Mouse (Mus musculus): Measurements from ENCODE around the gene Qars. TPM values are rescaled to one million over a fixed set of nuclear protein-coding genes. Genes with fewer than 3 reads are reported as not detected.

The Qars gene
- polyA plus RNA-seq, 1 experiment from 2014 or later: 70.8 TPM

DNA sequence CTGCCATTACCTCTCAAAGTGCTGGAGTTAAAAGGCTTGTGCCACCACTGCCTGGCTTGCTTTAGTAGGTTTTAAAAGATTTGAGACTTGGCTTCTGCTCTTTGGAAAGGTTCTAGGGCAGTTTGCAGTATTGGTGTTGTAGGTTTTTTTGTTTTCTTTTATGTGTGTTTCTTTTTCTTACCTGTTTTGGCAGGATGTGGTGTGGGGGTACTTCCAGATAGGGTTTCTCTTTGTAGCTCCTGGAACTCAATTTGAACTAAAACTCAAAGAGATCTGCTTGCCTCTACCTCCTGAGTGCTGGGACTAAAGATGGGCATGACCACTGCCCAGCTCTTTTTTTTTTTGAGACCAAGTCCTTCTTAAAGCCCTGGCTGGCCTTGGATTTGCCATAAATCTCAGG, 33.3 kb downstream of the Qars start:
- Histone ChIP-seq H3K4me1 (ENCODE audit: control insufficient read depth, insufficient read depth, low read length) (no peaks in the 10 kb centered on the region), H3K27ac (replicated peaks; ENCODE audit: low read depth, low read length) (no peak overlapping the region), H3K9ac (replicated peaks; ENCODE audit: low read length) (no peak overlapping the region), H3K4me2 (ENCODE audit: low read length) (no peak overlapping the region), H3K4me3 (replicated peaks; ENCODE audit: low read depth, low read length) (no peak overlapping the region), H3K36me3 (ENCODE audit: control insufficient read depth, insufficient read depth, low read length) (peaks cover 88% of the 10 kb centered on the region), H3K27me3 (ENCODE audit: control insufficient read depth, insufficient read depth, low read length) (no peaks in the 10 kb centered on the region), H3K9me3 (ENCODE audit: control insufficient read depth, low read length) (no peaks in the 10 kb centered on the region)
- DNase-seq (no peak), ATAC-seq (ENCODE audit: low FRiP score, low TSS enrichment) (no peak)

DNA sequence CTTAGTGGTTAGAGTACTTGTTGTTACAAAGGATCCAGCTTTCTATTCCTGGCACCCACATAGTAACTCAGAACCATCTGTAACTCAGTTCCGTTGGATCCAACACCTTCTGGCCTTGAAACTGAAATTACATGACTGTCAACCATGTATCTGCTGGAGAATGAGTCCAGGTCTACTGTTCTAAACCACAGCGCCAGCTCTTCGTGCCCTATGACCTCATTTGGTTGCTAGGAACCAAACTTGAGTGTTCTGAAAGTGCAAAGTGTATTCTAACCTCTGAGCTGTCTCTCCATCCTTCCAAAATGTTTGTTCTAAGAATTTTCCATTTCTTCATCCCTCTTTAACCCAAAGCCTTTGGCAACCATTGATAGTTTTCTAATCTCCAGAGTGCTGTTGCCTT, 38.5 kb downstream of the Qars start:
- no peak for ATAC-seq (ENCODE audit: low FRiP score, low TSS enrichment)

DNA sequence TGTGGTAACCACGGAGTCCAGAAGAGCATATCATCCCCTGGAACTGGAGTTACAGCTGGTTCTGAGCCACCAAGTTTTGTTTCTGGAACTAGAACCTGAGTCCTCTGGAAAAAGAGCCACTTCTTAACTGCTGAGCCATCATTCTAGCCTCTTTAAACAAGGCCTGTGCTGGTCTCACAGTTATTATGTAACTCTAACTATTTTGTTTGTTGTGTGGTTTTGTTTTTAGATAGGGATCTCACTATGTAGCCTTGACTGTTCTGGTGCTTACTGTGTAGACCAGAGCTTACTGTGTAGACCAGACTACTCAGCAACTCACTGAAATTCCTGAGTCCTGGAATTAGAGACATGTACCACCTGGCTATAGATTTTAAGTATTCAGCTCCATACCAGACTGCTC, 39.4 kb downstream of the Qars start:
- H3K9ac ChIP-seq (replicated peaks; ENCODE audit: low read length): no peak overlapping the region
- peaks cover 90% of the 10 kb centered on the region for H3K36me3 ChIP-seq (ENCODE audit: control insufficient read depth, insufficient read depth, low read length)
- H3K4me1 ChIP-seq (ENCODE audit: control insufficient read depth, insufficient read depth, low read length): no peaks in the 10 kb centered on the region
- 97% methylated on average over 1 of the region's 1 CpGs for WGBS
- H3K4me2 ChIP-seq (ENCODE audit: low read length): no peak overlapping the region
- ATAC-seq (ENCODE audit: low FRiP score, low TSS enrichment) (no peak), DNase-seq (no peak)
- no peaks in the 10 kb centered on the region for H3K9me3 ChIP-seq (ENCODE audit: control insufficient read depth, low read length)
- no peak overlapping the region for H3K27ac ChIP-seq (replicated peaks; ENCODE audit: low read depth, low read length)
- H3K4me3 ChIP-seq (replicated peaks; ENCODE audit: low read depth, low read length): no peak overlapping the region
- H3K27me3 ChIP-seq (ENCODE audit: control insufficient read depth, insufficient read depth, low read length): no peaks in the 10 kb centered on the region

More for the DNA sequence above, 38.5 kb downstream of the Qars start:
- Histone ChIP-seq H3K9me3 (ENCODE audit: control insufficient read depth, low read length) (no peaks in the 10 kb centered on the region), H3K27ac (replicated peaks; ENCODE audit: low read depth, low read length) (no peak overlapping the region), H3K27me3 (ENCODE audit: control insufficient read depth, insufficient read depth, low read length) (no peaks in the 10 kb centered on the region), H3K4me2 (ENCODE audit: low read length) (no peak overlapping the region), H3K4me3 (replicated peaks; ENCODE audit: low read depth, low read length) (no peak overlapping the region), H3K9ac (replicated peaks; ENCODE audit: low read length) (no peak overlapping the region), H3K36me3 (ENCODE audit: control insufficient read depth, insufficient read depth, low read length) (peaks cover 92% of the 10 kb centered on the region), H3K4me1 (ENCODE audit: control insufficient read depth, insufficient read depth, low read length) (no peaks in the 10 kb centered on the region)
- 98% methylated on average over 3 of the region's 3 CpGs for WGBS
- DNase-seq: no peak

DNA sequence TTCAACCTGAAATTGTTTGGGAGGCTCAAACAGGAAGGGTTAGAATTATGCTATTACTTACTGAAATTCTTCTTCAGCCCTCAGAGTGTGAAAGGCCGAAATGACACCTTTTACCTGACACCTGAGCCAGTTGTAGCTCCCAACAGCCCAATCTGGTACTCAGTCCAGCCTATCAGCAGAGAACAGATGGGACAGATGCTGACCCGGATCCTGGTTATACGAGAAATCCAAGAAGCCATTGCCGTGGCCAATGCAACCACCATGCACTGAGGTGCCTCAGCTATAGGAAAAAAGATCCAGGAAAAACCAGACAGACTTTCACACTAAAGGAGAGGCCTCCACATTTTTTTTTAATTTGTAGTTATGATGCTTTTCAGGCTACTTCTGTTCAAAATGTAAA, 51.7 kb downstream of the Qars start:
- H3K4me2 ChIP-seq (ENCODE audit: low read length): no peak overlapping the region
- peaks cover 8% of the 10 kb centered on the region for H3K4me1 ChIP-seq (ENCODE audit: control insufficient read depth, insufficient read depth, low read length)
- ATAC-seq (ENCODE audit: low FRiP score, low TSS enrichment) (no peak), DNase-seq (no peak)
- H3K9ac ChIP-seq (replicated peaks; ENCODE audit: low read length): no peak overlapping the region
- no peak overlapping the region for H3K27ac ChIP-seq (replicated peaks; ENCODE audit: low read depth, low read length)
- peaks cover 73% of the 10 kb centered on the region for H3K36me3 ChIP-seq (ENCODE audit: control insufficient read depth, insufficient read depth, low read length)
- no peak overlapping the region for H3K4me3 ChIP-seq (replicated peaks; ENCODE audit: low read depth, low read length)
- no peaks in the 10 kb centered on the region for H3K9me3 ChIP-seq (ENCODE audit: control insufficient read depth, low read length)
- WGBS: 91% methylated on average over 4 of the region's 4 CpGs
- no peaks in the 10 kb centered on the region for H3K27me3 ChIP-seq (ENCODE audit: control insufficient read depth, insufficient read depth, low read length)

DNA sequence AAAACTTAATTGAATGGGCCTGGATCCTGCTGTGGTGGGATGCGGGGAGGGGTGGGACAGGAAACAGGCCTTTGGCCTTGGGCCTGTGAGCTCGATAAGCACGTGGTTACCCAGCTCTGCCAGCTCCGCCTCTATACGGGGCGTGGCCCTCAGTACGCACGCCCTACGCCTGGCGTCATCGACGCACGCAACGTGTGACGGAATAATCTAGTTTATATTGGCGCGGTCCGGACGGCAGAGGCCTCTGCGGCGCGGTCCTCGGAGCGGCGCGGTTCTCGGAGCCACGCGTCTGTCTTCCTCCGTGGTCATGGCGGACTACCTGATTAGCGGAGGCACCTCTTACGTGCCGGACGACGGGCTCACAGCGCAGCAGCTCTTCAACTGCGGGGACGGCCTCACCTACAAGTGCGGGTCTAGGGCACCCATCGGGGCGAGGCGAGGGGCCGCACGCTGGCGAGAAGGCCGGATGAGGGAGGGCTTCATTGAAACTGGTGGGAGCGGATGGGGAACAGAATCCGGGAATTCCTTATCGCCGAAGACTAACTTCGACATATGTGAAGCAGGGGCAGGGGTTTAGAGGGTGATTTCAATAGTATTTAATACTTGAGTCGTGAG, 52.8 kb downstream of the Qars start, which contains the start of gene Impdh2:
Gene Impdh2, plus strand, starts transcription at position 60 of the 615 bp plus-strand sequence.
- Histone ChIP-seq H3K4me1 (ENCODE audit: control insufficient read depth, insufficient read depth, low read length) (peaks cover 8% of the 10 kb centered on the region), H3K27ac (replicated peaks; ENCODE audit: low read depth, low read length) (peak within 1 kb of the TSS; percentile 53), H3K4me3 (replicated peaks; ENCODE audit: low read depth, low read length) (peak within 1 kb of the TSS; percentile 47), H3K4me2 (ENCODE audit: low read length) (peak within 1 kb of the TSS; percentile 67), H3K27me3 (ENCODE audit: control insufficient read depth, insufficient read depth, low read length) (no peaks in the 10 kb centered on the region), H3K36me3 (ENCODE audit: control insufficient read depth, insufficient read depth, low read length) (peaks cover 73% of the 10 kb centered on the region), H3K9me3 (ENCODE audit: control insufficient read depth, low read length) (no peaks in the 10 kb centered on the region), H3K9ac (replicated peaks; ENCODE audit: low read length) (peak within 1 kb of the TSS; percentile 59)
- WGBS: under 1% methylated on average over 52 of the region's 53 CpGs
- peak; percentile 98 for ATAC-seq (ENCODE audit: low FRiP score, low TSS enrichment)
- peak; percentile 99 for DNase-seq

DNA sequence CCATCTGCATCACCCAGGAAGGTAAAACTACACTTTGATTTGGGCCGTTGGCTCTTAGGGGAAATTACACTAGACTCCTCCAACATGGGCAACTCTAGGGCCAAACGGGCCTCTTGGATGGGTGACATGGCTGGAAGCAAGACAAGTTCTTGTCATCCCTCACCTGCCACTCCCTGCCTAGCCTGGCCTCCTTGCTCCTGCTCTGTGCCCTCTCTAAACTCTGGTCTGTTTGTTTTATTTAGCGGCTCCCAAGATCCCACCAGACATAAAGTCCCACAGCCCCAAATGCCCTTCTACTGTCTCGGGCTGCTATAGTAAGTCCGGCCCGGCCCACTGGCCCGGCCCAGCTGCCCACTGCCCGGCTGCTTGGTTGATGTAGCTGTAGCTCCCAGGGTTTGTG, 56.2 kb downstream of the Qars start:
- Histone ChIP-seq H3K9ac (replicated peaks; ENCODE audit: low read length) (no peak overlapping the region), H3K27ac (replicated peaks; ENCODE audit: low read depth, low read length) (no peak overlapping the region), H3K36me3 (ENCODE audit: control insufficient read depth, insufficient read depth, low read length) (peaks cover 48% of the 10 kb centered on the region), H3K9me3 (ENCODE audit: control insufficient read depth, low read length) (no peaks in the 10 kb centered on the region), H3K4me2 (ENCODE audit: low read length) (no peak overlapping the region), H3K4me1 (ENCODE audit: control insufficient read depth, insufficient read depth, low read length) (peaks cover 25% of the 10 kb centered on the region), H3K4me3 (replicated peaks; ENCODE audit: low read depth, low read length) (no peak overlapping the region), H3K27me3 (ENCODE audit: control insufficient read depth, insufficient read depth, low read length) (no peaks in the 10 kb centered on the region)
- 96% methylated on average over 8 of the region's 8 CpGs for WGBS
- ATAC-seq (ENCODE audit: low FRiP score, low TSS enrichment) (no peak), DNase-seq (no peak)

DNA sequence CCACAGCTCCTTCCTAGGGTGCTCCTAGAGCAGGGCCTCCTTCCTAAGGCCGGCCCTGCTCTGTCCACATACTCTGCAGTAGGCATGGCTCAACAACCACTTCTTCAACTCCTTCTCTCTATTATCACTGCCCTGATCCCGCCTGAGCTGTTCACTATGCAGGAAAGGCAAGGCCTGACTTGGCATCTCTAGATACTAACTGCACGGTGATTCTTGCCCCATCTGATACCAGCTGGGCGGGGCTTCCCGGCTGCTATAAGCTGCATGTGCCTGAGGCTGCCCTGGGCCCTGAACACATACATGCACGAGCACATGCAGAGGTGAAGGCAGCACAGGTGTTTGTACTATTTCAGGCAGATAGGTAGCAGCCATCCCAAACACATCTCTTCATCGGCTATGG, 56.6 kb downstream of the Qars start:
- WGBS: 89% methylated on average over 7 of the region's 7 CpGs
- H3K9ac ChIP-seq (replicated peaks; ENCODE audit: low read length): no peak overlapping the region
- DNase-seq (no peak), ATAC-seq (ENCODE audit: low FRiP score, low TSS enrichment) (no peak)
- no peak overlapping the region for H3K4me2 ChIP-seq (ENCODE audit: low read length)
- H3K36me3 ChIP-seq (ENCODE audit: control insufficient read depth, insufficient read depth, low read length): peaks cover 43% of the 10 kb centered on the region
- no peaks in the 10 kb centered on the region for H3K27me3 ChIP-seq (ENCODE audit: control insufficient read depth, insufficient read depth, low read length)
- no peak overlapping the region for H3K27ac ChIP-seq (replicated peaks; ENCODE audit: low read depth, low read length)
- H3K9me3 ChIP-seq (ENCODE audit: control insufficient read depth, low read length): no peaks in the 10 kb centered on the region
- peaks cover 26% of the 10 kb centered on the region for H3K4me1 ChIP-seq (ENCODE audit: control insufficient read depth, insufficient read depth, low read length)
- no peak overlapping the region for H3K4me3 ChIP-seq (replicated peaks; ENCODE audit: low read depth, low read length)

Other genes starting within 250 kb of the Qars start
- gene Dag1, start 243.7 kb upstream of the Qars start, polyA plus RNA-seq (2014; fragmentation: Nextera tagmentation; extraction: Ambion mirVana): 49.3 and 64.2 TPM in 2 replicates
- 138 and 157 TPM in 2 replicates for gene Nicn1, start 217.3 kb upstream of the Qars start, polyA plus RNA-seq (2014; fragmentation: Nextera tagmentation; extraction: Ambion mirVana)
- gene Amt, start 210.9 kb upstream of the Qars start, polyA plus RNA-seq (2014; fragmentation: Nextera tagmentation; extraction: Ambion mirVana): 23.2 and 23.5 TPM in 2 replicates
- 217 and 224 TPM in 2 replicates for gene Rhoa, start 201.6 kb upstream of the Qars start, polyA plus RNA-seq (2014; fragmentation: Nextera tagmentation; extraction: Ambion mirVana)
- gene Tcta, start 201.5 kb upstream of the Qars start, polyA plus RNA-seq (2014; fragmentation: Nextera tagmentation; extraction: Ambion mirVana): 52.3 and 56.3 TPM in 2 replicates
- 476 and 480 TPM in 2 replicates for gene Gpx1, start 168.8 kb upstream of the Qars start, polyA plus RNA-seq (2014; fragmentation: Nextera tagmentation; extraction: Ambion mirVana)
- gene Usp4, start 159.9 kb upstream of the Qars start, polyA plus RNA-seq (2014; fragmentation: Nextera tagmentation; extraction: Ambion mirVana): 113 and 144 TPM in 2 replicates
- 1.6 and 2.7 TPM in 2 replicates for gene 1700102P08Rik, start 114.9 kb upstream of the Qars start, polyA plus RNA-seq (2014; fragmentation: Nextera tagmentation; extraction: Ambion mirVana)
- gene Ccdc36, start 79.2 kb upstream of the Qars start, polyA plus RNA-seq (2014; fragmentation: Nextera tagmentation; extraction: Ambion mirVana): 0.98 and 1.4 TPM in 2 replicates
- not detected in 2 replicates for gene BC048562, start 71.2 kb upstream of the Qars start, polyA plus RNA-seq (2014; fragmentation: Nextera tagmentation; extraction: Ambion mirVana)
- gene Ccdc71, start 47.2 kb upstream of the Qars start, polyA plus RNA-seq (2014; fragmentation: Nextera tagmentation; extraction: Ambion mirVana): 48.8 and 58.2 TPM in 2 replicates
- gene Klhdc8b, start 46.1 kb upstream of the Qars start, polyA plus RNA-seq (2014; fragmentation: Nextera tagmentation; extraction: Ambion mirVana): 59.3 and 61.2 TPM in 2 replicates
- 9.4 and 15.9 TPM in 2 replicates for gene Lamb2, start 28.0 kb upstream of the Qars start, polyA plus RNA-seq (2014; fragmentation: Nextera tagmentation; extraction: Ambion mirVana)
- gene Usp19, start 17.1 kb upstream of the Qars start, polyA plus RNA-seq (2014; fragmentation: Nextera tagmentation; extraction: Ambion mirVana): 64.3 and 72.5 TPM in 2 replicates
- 119 and 146 TPM in 2 replicates for gene Qrich1, start 9.1 kb downstream of the Qars start, polyA plus RNA-seq (2014; fragmentation: Nextera tagmentation; extraction: Ambion mirVana)
- gene Impdh2, start 52.6 kb downstream of the Qars start, polyA plus RNA-seq (2014; fragmentation: Nextera tagmentation; extraction: Ambion mirVana): 99.3 and 107 TPM in 2 replicates
- 76.7 and 86.2 TPM in 2 replicates for gene Ndufaf3, start 59.7 kb downstream of the Qars start, polyA plus RNA-seq (2014; fragmentation: Nextera tagmentation; extraction: Ambion mirVana)
- gene Dalrd3, start 62.2 kb downstream of the Qars start, polyA plus RNA-seq (2014; fragmentation: Nextera tagmentation; extraction: Ambion mirVana): 263 and 271 TPM in 2 replicates
- 273 and 274 TPM in 2 replicates for gene Wdr6, start 71.0 kb downstream of the Qars start, polyA plus RNA-seq (2014; fragmentation: Nextera tagmentation; extraction: Ambion mirVana)
- gene P4htm, start 90.0 kb downstream of the Qars start, polyA plus RNA-seq (2014; fragmentation: Nextera tagmentation; extraction: Ambion mirVana): 27.0 and 30.5 TPM in 2 replicates
- gene Arih2, start 141.7 kb downstream of the Qars start, polyA plus RNA-seq (2014; fragmentation: Nextera tagmentation; extraction: Ambion mirVana): 37.6 and 45.3 TPM in 2 replicates
- 26.8 and 33.8 TPM in 2 replicates for gene Slc25a20, start 154.4 kb downstream of the Qars start, polyA plus RNA-seq (2014; fragmentation: Nextera tagmentation; extraction: Ambion mirVana)
- gene Prkar2a, start 181.6 kb downstream of the Qars start, polyA plus RNA-seq (2014; fragmentation: Nextera tagmentation; extraction: Ambion mirVana): 53.8 and 68.1 TPM in 2 replicates